Mouse (Mus musculus) E14TG2a.4 (cell line): ENCODE results near the gene Olfr937.

Experiments
- H3K27me3 ChIP-seq: 2 replicates; pipeline ENCODE4 v1.6.1; 2014; ENCODE audit warnings: low read length, control low read depth; ENCODE audit not compliant: insufficient read depth
- H3K36me3 ChIP-seq: 2 replicates; pipeline ENCODE4 v1.6.1; 2014; ENCODE audit warnings: low read length, control low read depth; ENCODE audit not compliant: insufficient read depth
- H3K4me1 ChIP-seq: replicated peaks from 2 replicates; pipeline ENCODE4 v1.6.1; 2014; ENCODE audit warnings: low read depth, low read length, control low read depth
- H3K4me3 ChIP-seq: replicated peaks from 2 replicates; pipeline ENCODE4 v1.5.1; 2014; ENCODE audit warnings: mild to moderate bottlenecking, low read length
- H3K9me3 ChIP-seq: 2 replicates; pipeline ENCODE4 v1.6.1; 2014; ENCODE audit warnings: low read length, control low read depth
- CTCF ChIP-seq: conservative IDR thresholded peaks from 2 replicates; pipeline ENCODE4 v1.5.1; 2014; ENCODE audit warnings: low read length
- NANOG ChIP-seq: IDR thresholded peaks from 2 replicates; pipeline ENCODE4 v1.6.1; 2014; ENCODE audit warnings: borderline replicate concordance, low read length, mixed read lengths
- POU5F1 ChIP-seq: IDR thresholded peaks from 2 replicates; pipeline ENCODE4 v1.6.1; 2014; ENCODE audit warnings: low read length, borderline replicate concordance

Olfr937 gene

DNA sequence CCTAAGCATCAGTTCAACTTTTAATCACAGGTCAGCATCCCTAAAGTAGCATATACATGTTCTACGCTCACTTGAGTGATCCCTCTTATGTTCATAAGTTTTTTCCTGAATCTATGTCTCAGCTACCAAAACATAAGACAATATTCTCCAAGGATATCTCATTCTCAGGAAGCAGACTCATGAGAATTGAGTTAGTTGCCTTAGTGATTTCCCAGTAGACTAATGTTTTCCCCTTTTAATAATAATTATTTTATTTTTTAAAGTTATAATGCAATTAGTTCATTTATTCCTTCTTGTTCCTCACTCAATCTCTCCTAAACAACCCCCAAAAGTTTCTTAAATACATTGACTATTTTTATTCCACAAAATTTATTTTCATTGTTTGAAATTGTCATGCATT, at the start of gene Olfr937:
Olfr937 (minus strand) TSS at position 101 of the 400 bp plus-strand sequence.
- no peaks in the 10 kb centered on the region for H3K36me3 ChIP-seq
- H3K9me3 ChIP-seq = no peaks in the 10 kb centered on the region; the same call in 1 of the 2 replicates
- no peaks in the 10 kb centered on the region for H3K27me3 ChIP-seq
- TF ChIP-seq CTCF (no peak), POU5F1 (no peak), NANOG (no peak)
- H3K4me3 ChIP-seq = no peak within 1 kb of the TSS
- H3K4me1 ChIP-seq = no peaks in the 10 kb centered on the region

GRCm38 (mm10) chr9:39078787-39079186, 14.0 kb upstream of the Olfr937 start, which contains the start of gene Olfr938:
Gene Olfr938, minus strand, starts transcription at chr9:39078887.
- Histone ChIP-seq H3K4me1 (no peaks in the 10 kb centered on the region), H3K36me3 (no peaks in the 10 kb centered on the region), H3K9me3 (peaks cover 12% of the 10 kb centered on the region), H3K4me3 (no peak within 1 kb of the TSS), H3K27me3 (no peaks in the 10 kb centered on the region)
- TF ChIP-seq NANOG = no peak
- TF ChIP-seq CTCF = no peak
- no peak for TF ChIP-seq POU5F1

DNA sequence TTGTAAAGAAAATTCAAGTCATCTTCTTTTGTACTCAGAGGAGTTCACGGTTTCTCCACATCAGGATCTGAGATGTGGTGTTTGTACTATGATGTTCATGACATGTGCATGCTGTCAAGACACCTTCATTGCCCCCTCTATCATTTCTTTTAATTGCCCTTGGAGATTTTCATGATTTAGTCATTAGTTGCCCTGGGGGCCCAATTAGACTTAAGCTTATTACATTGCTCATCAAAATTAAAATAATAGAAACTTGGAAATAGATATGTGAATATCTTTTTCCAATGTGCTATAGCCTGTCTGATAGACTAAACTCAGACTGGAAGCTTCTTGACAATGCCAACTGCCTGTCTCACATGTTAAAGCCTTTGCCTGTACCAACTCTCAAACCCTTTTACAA, 41.5 kb downstream of the Olfr937 start, which contains the start of gene Olfr146:
Olfr146 (minus strand) TSS at position 101 of the 400 bp plus-strand sequence.
- H3K4me1 ChIP-seq = no peaks in the 10 kb centered on the region
- TF ChIP-seq CTCF = no peak
- no peak for TF ChIP-seq POU5F1
- TF ChIP-seq NANOG = no peak
- no peaks in the 10 kb centered on the region for H3K36me3 ChIP-seq
- H3K9me3 ChIP-seq = no peaks in the 10 kb centered on the region
- no peak within 1 kb of the TSS for H3K4me3 ChIP-seq
- no peaks in the 10 kb centered on the region for H3K27me3 ChIP-seq
